Mouse (Mus musculus) stomach, postnatal 0 days (tissue): ENCODE results near the gene Ppara. TPM values are rescaled to one million over a fixed set of nuclear protein-coding genes. Genes with fewer than 3 reads are reported as not detected.

Experiments
- ATAC-seq: fragments of 200-750 bp; cut with Nextera tagmentation; 2 replicates; pipeline ENCODE4 v1.8.0; 2017; ENCODE audit not compliant: low FRiP score, low TSS enrichment
- DNase-seq: peaks from one replicate; pipeline ENCODE4 v3.0.0-alpha.2; 2016; ENCODE audit warnings: low spot score
- H3K27ac ChIP-seq: fragments of 300-500 bp; sonication (generic); replicated peaks from 2 replicates; pipeline ENCODE4 v1.5.1; 2014; ENCODE audit warnings: mild to moderate bottlenecking, control low read depth
- H3K27me3 ChIP-seq: fragments of 300-500 bp; sonication (generic); 2 replicates; pipeline ENCODE4 v1.6.1; 2014; ENCODE audit warnings: low read length; ENCODE audit not compliant: control insufficient read depth, insufficient read depth
- H3K36me3 ChIP-seq: fragments of 300-500 bp; sonication (generic); 2 replicates; pipeline ENCODE4 v1.6.1; 2014; ENCODE audit warnings: low read length, mixed read lengths; ENCODE audit not compliant: control insufficient read depth, insufficient read depth
- H3K4me1 ChIP-seq: fragments of 300-500 bp; sonication (generic); replicated peaks from 2 replicates; pipeline ENCODE4 v1.6.1; 2014; ENCODE audit warnings: antibody characterized with exemption; ENCODE audit not compliant: control insufficient read depth, insufficient read depth
- H3K4me2 ChIP-seq: fragments of 300-500 bp; sonication (generic); replicated peaks from 2 replicates; pipeline ENCODE4 v1.6.1; 2014; ENCODE audit warnings: low read depth, mild to moderate bottlenecking, control low read depth, moderate library complexity
- H3K4me3 ChIP-seq: fragments of 300-500 bp; sonication (generic); 2 replicates; pipeline ENCODE4 v1.5.1; 2014; ENCODE audit warnings: low read depth, low read length, control low read depth
- H3K9ac ChIP-seq: fragments of 300-500 bp; sonication (generic); 2 replicates; pipeline ENCODE4 v1.6.1; 2014; ENCODE audit warnings: mild to moderate bottlenecking, low read length, control low read depth, mixed read lengths
- H3K9me3 ChIP-seq: fragments of 300-500 bp; sonication (generic); 2 replicates; pipeline ENCODE4 v1.6.1; 2016; ENCODE audit warnings: low read length; ENCODE audit not compliant: control insufficient read depth
- CTCF ChIP-seq: IDR thresholded peaks from 2 replicates; pipeline ENCODE4 v1.5.1; 2016; ENCODE audit warnings: antibody characterized with exemption, low read depth, mild to moderate bottlenecking, moderate library complexity
- EP300 ChIP-seq: optimal IDR thresholded peaks from 2 replicates; pipeline ENCODE3; 2016; ENCODE audit warnings: antibody characterized with exemption
- WGBS: fragments of 180-500 bp; shearing (Covaris S2); extraction: QIAGEN DNeasy Blood & Tissue Kit; methylation state at CpG from one replicate; pipeline ENCODE4 v1.1.7; 2014; 5-methylcytosine and 5-hydroxymethylcytosine counted together
- polyA plus RNA-seq: library from polyadenylated mRNA; unstranded; fragments of >200 nt; fragmentation: Nextera tagmentation; extraction: Ambion mirVana; gene quantifications from 2 replicates; pipeline ENCODE4 v1.2.1, GENCODE M21; 2015

Gene Ppara
- polyA plus RNA-seq, 1 experiment from 2014 or later = 16.8 TPM

DNA sequence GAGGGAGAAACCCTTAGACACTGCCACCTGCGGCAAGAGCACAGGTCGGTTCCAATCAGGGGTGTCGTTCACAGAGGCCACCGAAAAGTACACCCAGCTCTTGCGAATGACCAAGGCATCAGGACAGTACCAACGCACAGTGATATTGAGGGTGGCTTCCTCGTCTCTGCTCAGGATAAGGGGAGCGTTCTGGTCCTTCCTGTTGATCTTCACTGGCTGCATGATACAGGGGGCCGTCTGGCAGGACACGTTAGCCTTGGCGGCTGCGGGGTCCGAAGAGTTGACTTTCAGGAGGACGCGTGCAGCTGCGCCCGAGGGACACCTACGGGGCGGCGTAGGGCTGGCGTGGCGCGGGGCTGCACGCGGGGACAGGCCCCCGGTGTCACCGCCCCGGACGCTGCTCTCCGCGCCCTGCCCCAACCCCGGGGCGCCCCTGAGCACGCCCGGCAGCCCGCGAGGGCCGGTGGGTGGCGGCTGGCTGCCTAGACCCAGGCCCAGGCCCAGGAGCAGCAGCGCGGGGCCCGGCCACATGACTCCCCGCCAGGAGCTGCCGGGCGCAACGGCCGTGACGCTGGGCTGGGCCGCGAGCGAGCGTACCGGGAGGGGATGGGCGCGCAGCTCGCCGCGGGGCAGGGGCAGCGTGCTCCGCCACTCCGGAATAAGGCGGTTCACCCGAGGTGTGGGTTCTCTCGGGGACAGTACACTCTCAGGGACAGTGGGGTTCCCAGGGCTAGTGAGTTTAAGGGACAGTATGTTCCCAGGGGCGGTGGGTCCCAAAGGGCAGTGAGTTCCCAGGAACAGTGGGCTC is 86.6 kb downstream of the Ppara start, which contains the start of gene Pkdrej:
Gene Pkdrej, minus strand, starts transcription at position 532 of the 808 bp plus-strand sequence.
- 2% methylated on average over 61 of the region's 65 CpGs for WGBS

GRCm38 (mm10) chr15:85822011-85822359 is 87.2 kb downstream of the Ppara start:
- H3K27ac ChIP-seq = 0 out of 2 replicates have a peak overlapping the region, but pooled peaks have one; percentile 53
- DNase-seq (peak; percentile 35), ATAC-seq (peak; percentile 82)
- H3K9me3 ChIP-seq = no peaks in the 10 kb centered on the region
- H3K4me3 ChIP-seq = peak overlapping the region; percentile 51
- H3K4me2 ChIP-seq = peak overlapping the region; percentile 93
- peak; percentile 62 for TF ChIP-seq CTCF
- no peak for TF ChIP-seq EP300
- WGBS = 17% methylated on average over 4 of the region's 4 CpGs
- no peaks in the 10 kb centered on the region for H3K36me3 ChIP-seq
- H3K4me1 ChIP-seq = no peaks in the 10 kb centered on the region
- no peaks in the 10 kb centered on the region for H3K27me3 ChIP-seq
- H3K9ac ChIP-seq = peak overlapping the region; percentile 70

More for the DNA sequence above, 86.6 kb downstream of the Ppara start, which contains the start of gene Pkdrej:
- Histone ChIP-seq H3K4me2 (peak within 1 kb of the TSS; percentile 93), H3K36me3 (no peaks in the 10 kb centered on the region), H3K4me1 (no peaks in the 10 kb centered on the region), H3K27me3 (no peaks in the 10 kb centered on the region), H3K9me3 (no peaks in the 10 kb centered on the region), H3K4me3 (peak within 1 kb of the TSS; percentile 51), H3K27ac (0 out of 2 replicates have a peak within 1 kb of the TSS, but pooled peaks have one; percentile 53), H3K9ac (peak within 1 kb of the TSS; percentile 70)
- ATAC-seq (peak; percentile 85), DNase-seq (peak; percentile 45)
- TF ChIP-seq EP300 (no peak), CTCF (no peak)

DNA sequence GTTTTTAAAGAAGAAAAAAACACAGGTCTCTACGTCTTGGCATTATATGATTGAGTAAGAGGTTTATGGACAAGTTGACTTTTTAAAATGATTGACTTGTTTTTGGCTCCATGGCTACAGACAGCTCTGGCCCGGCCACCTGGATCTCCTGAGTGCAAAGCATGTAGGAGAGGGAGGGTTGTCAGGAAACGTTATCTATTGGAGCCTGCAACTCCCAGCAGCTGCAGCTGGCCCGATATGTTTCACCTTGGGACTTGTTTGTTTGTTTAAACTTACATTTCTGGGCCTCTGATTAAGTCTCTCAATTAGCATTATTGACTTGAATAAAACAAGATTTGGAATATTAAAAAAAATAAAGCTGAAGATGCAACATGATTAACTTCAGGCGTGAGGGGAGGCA is 91.9 kb downstream of the Ppara start:
- Histone ChIP-seq H3K27me3 (no peaks in the 10 kb centered on the region), H3K4me2 (no peak overlapping the region), H3K4me3 (no peak overlapping the region), H3K36me3 (no peaks in the 10 kb centered on the region), H3K9me3 (no peaks in the 10 kb centered on the region), H3K9ac (no peak overlapping the region), H3K4me1 (0 out of 2 replicates have a peak, but pooled peaks cover under 1% of the 10 kb centered on the region), H3K27ac (no peak overlapping the region)
- ATAC-seq (no peak), DNase-seq (no peak)
- 43% methylated on average over 5 of the region's 5 CpGs for WGBS
- TF ChIP-seq EP300 = no peak
- no peak for TF ChIP-seq CTCF

DNA sequence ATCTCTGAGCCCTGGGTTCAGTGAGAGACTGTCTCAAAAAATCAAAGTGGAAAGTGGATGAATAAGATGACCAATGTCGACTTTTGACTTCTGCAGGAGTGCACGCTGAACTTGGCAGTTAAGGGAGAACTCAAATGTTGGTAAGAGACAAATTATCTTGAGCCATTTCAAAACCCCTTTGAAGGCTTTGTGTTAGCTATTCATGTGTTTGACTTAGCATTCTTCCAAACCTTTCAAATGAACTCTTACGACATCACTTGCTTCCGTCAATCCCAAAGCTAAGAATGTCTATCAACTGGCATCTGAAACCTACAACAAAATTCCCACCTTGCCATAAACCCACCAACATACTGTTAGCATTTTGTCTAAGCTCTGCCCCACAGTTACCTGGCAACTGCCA is 93.3 kb downstream of the Ppara start:
- Histone ChIP-seq H3K27me3 (no peaks in the 10 kb centered on the region), H3K9ac (no peak overlapping the region), H3K4me2 (no peak overlapping the region), H3K4me3 (no peak overlapping the region), H3K27ac (no peak overlapping the region; the same call in 1 of the 2 replicates), H3K9me3 (no peaks in the 10 kb centered on the region), H3K4me1 (peaks cover 5% of the 10 kb centered on the region; the same call in 1 of the 2 replicates), H3K36me3 (no peaks in the 10 kb centered on the region)
- ATAC-seq (no peak), DNase-seq (no peak)
- TF ChIP-seq CTCF (no peak), EP300 (no peak)
- 51% methylated on average over 4 of the region's 4 CpGs for WGBS

- Histone ChIP-seq H3K4me3 (no peak overlapping the region), H3K9ac (no peak overlapping the region), H3K36me3 (no peaks in the 10 kb centered on the region), H3K27ac (peak overlapping the region; percentile 58), H3K27me3 (no peaks in the 10 kb centered on the region), H3K9me3 (no peaks in the 10 kb centered on the region), H3K4me2 (no peak overlapping the region), H3K4me1 (peaks cover 5% of the 10 kb centered on the region; the same call in 1 of the 2 replicates)
- 65% methylated on average over 5 of the region's 5 CpGs for WGBS
- DNase-seq (peak; percentile 45), ATAC-seq (peak; percentile 60)
- TF ChIP-seq EP300 (no peak), CTCF (no peak)
These were observed 94.7 kb downstream of the Ppara start for GRCm38 (mm10) chr15:85829470-85829869.
